Mouse (Mus musculus) MEL (cell line): ENCODE measurements at regions not wholly inside any gene's neighbourhood (a gene's known extent, or its start where the extent isn't known, plus 50 kb on each side); places are given as distances from the start of the nearest gene placed in this dataset.

ENCODE experiments used
- DNase-seq: peaks from one replicate; pipeline ENCODE4 v3.0.0; 2011; ENCODE audit warnings: low read depth, low spot score
- H3K27ac ChIP-seq: 2 replicates; pipeline ENCODE4 v1.5.1; 2012; ENCODE audit warnings: low read depth, mild to moderate bottlenecking, control low read depth, low read length, moderate library complexity; ENCODE audit not compliant: control insufficient read depth
- H3K27me3 ChIP-seq, 2 experiments: fragments of 150-350 bp in 1 of 2; sonication (generic) in 1 of 2; 2 replicates each; pipeline ENCODE4 v1.6.1; 2012; ENCODE audit warnings: low read length in 2 of 2, mild to moderate bottlenecking in 2 of 2, improper control_type of control experiment in 1 of 2, moderate library complexity in 1 of 2; ENCODE audit not compliant: insufficient read depth in 2 of 2, control insufficient read depth in 1 of 2
- H3K36me3 ChIP-seq, 2 experiments: 2 replicates each; pipeline ENCODE4 v1.6.1; 2012 to 2014; ENCODE audit warnings: low read length in 2 of 2, improper control_type of control experiment in 1 of 2, inconsistent platforms in 1 of 2, mild to moderate bottlenecking in 1 of 2; ENCODE audit not compliant: insufficient read depth in 2 of 2, control insufficient read depth in 1 of 2
- H3K4me1 ChIP-seq, 2 experiments: fragments of 150-350 bp in 1 of 2; sonication (generic) in 1 of 2; 2 replicates each; pipeline ENCODE4 v1.6.1; 2012; ENCODE audit warnings: low read length in 2 of 2, improper control_type of control experiment in 1 of 2, mild to moderate bottlenecking in 1 of 2; ENCODE audit not compliant: insufficient read depth in 2 of 2, control insufficient read depth in 1 of 2
- H3K4me3 ChIP-seq, 2 experiments: fragments of 150-350 bp in 1 of 2; sonication (generic) in 1 of 2; 2 replicates each; pipeline ENCODE4 v1.5.1; 2012; ENCODE audit warnings: low read depth in 2 of 2, low read length in 2 of 2, mild to moderate bottlenecking in 2 of 2, moderate library complexity in 2 of 2, control low read depth in 1 of 2, improper control_type of control experiment in 1 of 2; ENCODE audit not compliant: control insufficient read depth in 1 of 2, insufficient read depth in 1 of 2
- H3K79me2 ChIP-seq: 2 replicates; pipeline ENCODE4 v1.6.1; 2012; ENCODE audit warnings: mild to moderate bottlenecking, low read length, moderate library complexity; ENCODE audit not compliant: control insufficient read depth, poor library complexity, insufficient read depth
- H3K9ac ChIP-seq: 2 replicates; pipeline ENCODE4 v1.6.1; 2012; ENCODE audit warnings: low read depth, mild to moderate bottlenecking, control low read depth, low read length, moderate library complexity; ENCODE audit not compliant: control insufficient read depth, poor library complexity, severe bottlenecking
- H3K9me3 ChIP-seq: fragments of 150-350 bp; sonication (generic); replicated peaks from 2 replicates; pipeline ENCODE4 v1.6.1; 2012; ENCODE audit warnings: mild to moderate bottlenecking, low read length, improper control_type of control experiment, moderate library complexity; ENCODE audit not compliant: insufficient read depth
- BHLHE40 ChIP-seq: IDR thresholded peaks from 2 replicates; pipeline ENCODE4 v1.6.1; 2012; ENCODE audit warnings: low read depth, mild to moderate bottlenecking, inconsistent platforms, low read length, improper control_type of control experiment, borderline replicate concordance
- CTCF ChIP-seq, 3 experiments: IDR thresholded peaks in 2 of 3; conservative IDR thresholded peaks in 1 of 3; 2 replicates each; pipeline ENCODE4 v1.5.1; 2011 to 2012; ENCODE audit warnings: low read length in 3 of 3, low read depth in 2 of 3, mild to moderate bottlenecking in 2 of 3, improper control_type of control experiment in 1 of 3, inconsistent platforms in 1 of 3, mixed read lengths in 1 of 3, moderate library complexity in 1 of 3; ENCODE audit not compliant: control insufficient read depth in 1 of 3, insufficient read depth in 1 of 3, poor library complexity in 1 of 3, severe bottlenecking in 1 of 3
- E2F4 ChIP-seq: IDR thresholded peaks from 2 replicates; pipeline ENCODE4 v1.6.1; 2011; ENCODE audit warnings: low read depth, low read length, improper control_type of control experiment, borderline replicate concordance
- ELF1 ChIP-seq: IDR thresholded peaks from 2 replicates; pipeline ENCODE4 v1.6.1; 2014; ENCODE audit warnings: low read depth, mild to moderate bottlenecking, inconsistent platforms, low read length, improper control_type of control experiment, moderate library complexity
- GABPA ChIP-seq: IDR thresholded peaks from 2 replicates; pipeline ENCODE4 v1.6.1; 2012; ENCODE audit warnings: low read depth, mild to moderate bottlenecking, inconsistent platforms, low read length, improper control_type of control experiment, moderate library complexity
- HCFC1 ChIP-seq: IDR thresholded peaks from 2 replicates; pipeline ENCODE4 v1.6.1; 2012; ENCODE audit warnings: low read depth, mild to moderate bottlenecking, inconsistent platforms, low read length, improper control_type of control experiment, moderate library complexity
- KAT2A ChIP-seq: conservative IDR thresholded peaks from 2 replicates; pipeline ENCODE4 v1.6.1; 2012; ENCODE audit warnings: low read depth, low read length, improper control_type of control experiment, inconsistent platforms
- MAX ChIP-seq: IDR thresholded peaks from 2 replicates; pipeline ENCODE4 v1.6.1; 2011; ENCODE audit warnings: low read length, improper control_type of control experiment
- MAZ ChIP-seq: IDR thresholded peaks from 2 replicates; pipeline ENCODE4 v1.6.1; 2012; ENCODE audit warnings: low read depth, mild to moderate bottlenecking, inconsistent platforms, low read length, improper control_type of control experiment
- MEF2A ChIP-seq: IDR thresholded peaks from 2 replicates; pipeline ENCODE4 v1.6.1; 2014; ENCODE audit warnings: low read depth, mild to moderate bottlenecking, inconsistent platforms, low read length, improper control_type of control experiment; ENCODE audit not compliant: poor library complexity, insufficient replicate concordance, severe bottlenecking; ENCODE audit errors: extremely low read depth
- MXI1 ChIP-seq: IDR thresholded peaks from 2 replicates; pipeline ENCODE4 v1.6.1; 2011; ENCODE audit warnings: mild to moderate bottlenecking, low read depth, low read length, improper control_type of control experiment
- MYB ChIP-seq: IDR thresholded peaks from 2 replicates; pipeline ENCODE4 v1.6.1; 2011; ENCODE audit warnings: mild to moderate bottlenecking, low read depth, low read length, improper control_type of control experiment
- NELFE ChIP-seq: IDR thresholded peaks from 2 replicates; pipeline ENCODE4 v1.6.1; 2011; ENCODE audit warnings: low read depth, low read length, improper control_type of control experiment
- NRF1 ChIP-seq: IDR thresholded peaks from 2 replicates; pipeline ENCODE4 v1.6.1; 2014; ENCODE audit warnings: low read depth, mild to moderate bottlenecking, inconsistent platforms, low read length, improper control_type of control experiment, moderate library complexity; ENCODE audit not compliant: poor library complexity, insufficient read depth, severe bottlenecking
- RAD21 ChIP-seq: IDR thresholded peaks from 2 replicates; pipeline ENCODE4 v1.6.1; 2011; ENCODE audit warnings: mild to moderate bottlenecking, low read depth, low read length, improper control_type of control experiment
- SMC3 ChIP-seq: IDR thresholded peaks from 2 replicates; pipeline ENCODE4 v1.6.1; 2011; ENCODE audit warnings: low read depth, low read length, improper control_type of control experiment
- TAL1 ChIP-seq: IDR thresholded peaks from 2 replicates; pipeline ENCODE4 v1.6.1; 2012; ENCODE audit warnings: mild to moderate bottlenecking, inconsistent platforms, low read length, moderate library complexity, mixed read lengths
- TBP ChIP-seq: IDR thresholded peaks from 2 replicates; pipeline ENCODE4 v1.8.0; 2011; ENCODE audit warnings: low read depth, low read length, improper control_type of control experiment
- TCF12 ChIP-seq: IDR thresholded peaks from 2 replicates; pipeline ENCODE4 v1.6.1; 2014; ENCODE audit warnings: low read depth, mild to moderate bottlenecking, inconsistent platforms, low read length, improper control_type of control experiment, moderate library complexity
- UBTF ChIP-seq: IDR thresholded peaks from 2 replicates; pipeline ENCODE4 v1.6.1; 2012; ENCODE audit warnings: low read depth, mild to moderate bottlenecking, inconsistent platforms, low read length, improper control_type of control experiment, moderate library complexity, borderline replicate concordance; ENCODE audit not compliant: insufficient read depth
- USF1 ChIP-seq: IDR thresholded peaks from 2 replicates; pipeline ENCODE4 v1.6.1; 2014; ENCODE audit warnings: low read depth, mild to moderate bottlenecking, inconsistent platforms, low read length, improper control_type of control experiment, moderate library complexity
- USF2 ChIP-seq, 2 experiments: IDR thresholded peaks; 2 replicates each; pipeline ENCODE4 v1.6.1; 2011 to 2012; ENCODE audit warnings: improper control_type of control experiment in 2 of 2, low read length in 2 of 2, borderline replicate concordance in 1 of 2, inconsistent platforms in 1 of 2, low read depth in 1 of 2, mild to moderate bottlenecking in 1 of 2; ENCODE audit not compliant: insufficient read depth in 1 of 2
- ZC3H11A ChIP-seq: IDR thresholded peaks from 2 replicates; pipeline ENCODE4 v1.6.1; 2012; ENCODE audit warnings: low read depth, mild to moderate bottlenecking, inconsistent platforms, low read length, improper control_type of control experiment
- ZMIZ1 ChIP-seq: IDR thresholded peaks from 2 replicates; pipeline ENCODE4 v1.6.1; 2012; ENCODE audit warnings: low read depth, mild to moderate bottlenecking, inconsistent platforms, low read length, improper control_type of control experiment, moderate library complexity
- ZNF384 ChIP-seq: IDR thresholded peaks from 2 replicates; pipeline ENCODE4 v1.6.1; 2012; ENCODE audit warnings: low read depth, mild to moderate bottlenecking, inconsistent platforms, low read length, improper control_type of control experiment

DNA sequence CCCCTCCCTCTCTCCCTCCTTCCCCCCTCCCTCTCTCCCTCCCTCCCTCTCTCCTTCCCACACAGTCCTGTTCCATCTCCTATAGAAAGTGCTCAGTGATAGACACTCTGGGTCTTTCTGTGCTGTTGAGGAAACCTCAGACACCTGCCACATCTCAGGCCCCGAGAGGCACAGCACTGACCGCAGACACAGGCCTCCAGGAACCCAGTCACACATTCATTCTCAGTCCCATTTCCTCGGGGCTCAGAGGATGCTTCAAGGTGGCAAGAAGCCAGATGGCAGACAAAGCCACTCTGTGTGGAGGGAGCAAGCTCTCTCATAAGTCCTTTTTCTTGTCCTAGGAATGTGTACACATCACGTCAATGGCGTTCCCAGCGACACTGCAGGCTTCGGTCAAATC is 502.0 kb downstream of the Sox2 start:
- no peaks in the 10 kb centered on the region for H3K9me3 ChIP-seq
- DNase-seq = no peak
- H3K9ac ChIP-seq = no peak overlapping the region
- H3K79me2 ChIP-seq = no peaks in the 10 kb centered on the region
- no peaks in the 10 kb centered on the region; a peak in 1 of 4 replicates for H3K27me3 ChIP-seq
- no peak overlapping the region for H3K4me3 ChIP-seq
- H3K36me3 ChIP-seq = no peaks in the 10 kb centered on the region
- TF ChIP-seq MXI1 (no peak), CTCF (IDR thresholded peaks at IDR 0.05 in 2 of 3, conservative IDR thresholded peaks at IDR 0.05 in 1 of 3; ENCODE audit: control insufficient read depth in 1 of 3, insufficient read depth in 1 of 3, low read depth in 2 of 3, low read length in 3 of 3, poor library complexity in 1 of 3, severe bottlenecking in 1 of 3) (no peak), TCF12 (no peak), TAL1 (no peak), KAT2A (no peak), E2F4 (no peak), SMC3 (no peak), GABPA (no peak), MAX (no peak), BHLHE40 (no peak), ZMIZ1 (no peak), NRF1 (no peak), TBP (no peak), ZNF384 (no peak), MAZ (no peak), HCFC1 (no peak), UBTF (no peak), ELF1 (no peak), MYB (no peak)
- H3K27ac ChIP-seq = no peak overlapping the region
- H3K4me1 ChIP-seq = no peaks in the 10 kb centered on the region

DNA sequence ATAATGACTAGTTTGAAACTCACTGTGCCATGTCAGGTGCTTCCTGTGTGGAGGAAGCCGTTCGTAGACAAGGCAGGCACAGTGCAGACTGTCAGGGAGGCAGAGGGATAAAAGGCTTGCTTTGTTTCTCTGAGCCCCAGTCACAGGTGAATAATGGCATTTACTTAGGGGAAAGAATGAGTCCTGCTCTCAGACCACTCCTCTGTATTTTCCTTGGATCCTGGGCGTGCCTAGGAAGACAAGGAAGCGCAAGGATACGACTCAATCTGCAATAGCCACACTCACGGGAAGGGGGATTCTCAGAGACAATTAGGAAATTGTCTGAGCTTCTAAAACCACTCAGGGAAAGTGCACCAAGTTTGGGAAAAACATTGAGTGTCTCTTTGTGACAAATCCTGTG is 504.1 kb downstream of the Sox2 start:
- TF ChIP-seq TAL1 (no peak), MEF2A (no peak), SMC3 (no peak), USF2 (IDR thresholded peaks at IDR 0.05; ENCODE audit: borderline replicate concordance in 1 of 2, insufficient read depth in 1 of 2, low read depth in 1 of 2, low read length in 2 of 2) (no peak), TBP (no peak), BHLHE40 (no peak), KAT2A (no peak), NELFE (no peak), UBTF (no peak), USF1 (no peak), NRF1 (no peak), ZC3H11A (no peak), E2F4 (no peak), RAD21 (no peak)
- H3K79me2 ChIP-seq = no peaks in the 10 kb centered on the region
- no peaks in the 10 kb centered on the region for H3K36me3 ChIP-seq
- H3K4me1 ChIP-seq = no peaks in the 10 kb centered on the region
- H3K4me3 ChIP-seq = no peak overlapping the region
- H3K9ac ChIP-seq = no peak overlapping the region
- no peaks in the 10 kb centered on the region for H3K9me3 ChIP-seq
- H3K27me3 ChIP-seq = no peaks in the 10 kb centered on the region
- no peak overlapping the region for H3K27ac ChIP-seq
- DNase-seq = no peak
